Comparison of ENCODE assay signal across 8 mouse cellular contexts in the genomic region with DNA sequence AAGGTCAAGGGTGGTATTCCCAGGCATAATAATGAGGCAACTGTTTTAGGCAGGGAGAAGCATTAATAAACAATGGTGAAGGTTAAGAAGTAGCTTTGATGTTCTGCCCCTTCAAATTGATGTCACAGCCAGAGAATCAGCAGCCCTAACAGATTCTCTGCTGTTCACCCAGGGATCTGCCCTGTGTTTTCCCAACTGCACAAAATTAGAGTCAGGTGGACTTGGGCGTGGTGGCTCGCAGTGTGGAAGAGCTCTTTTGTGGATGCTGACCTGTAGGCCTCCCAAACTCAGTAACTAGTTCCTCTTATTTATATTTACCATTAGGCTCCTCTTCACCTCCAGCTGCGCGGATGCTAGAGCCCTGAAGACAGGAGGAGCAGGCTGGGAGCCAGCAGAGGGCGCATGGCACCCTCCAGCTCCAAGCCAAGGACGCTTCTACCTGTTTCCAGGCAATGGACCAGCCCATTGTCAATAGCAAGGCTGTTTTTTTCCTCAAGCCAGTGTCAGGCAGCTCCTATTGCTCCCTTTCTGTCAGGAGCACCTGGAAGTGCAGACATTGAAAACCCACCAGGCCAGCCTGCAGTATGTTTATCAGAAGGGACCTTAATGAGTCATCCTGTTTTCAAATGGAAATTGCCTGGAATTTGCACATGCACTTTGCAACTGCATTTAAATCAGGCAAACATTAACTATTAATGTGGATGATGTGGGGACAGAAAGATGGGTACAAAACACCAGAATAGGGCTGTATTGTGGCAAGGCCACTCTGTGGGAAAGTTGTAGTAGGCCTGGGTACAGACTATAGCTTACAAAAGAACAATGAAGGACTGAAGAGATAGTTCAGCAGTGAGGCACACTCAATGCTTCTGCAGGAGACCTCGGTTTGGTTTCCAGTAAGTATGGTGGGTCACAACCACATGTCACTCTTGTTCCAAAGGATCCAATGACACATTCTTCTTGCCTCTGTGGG.
DNase-seq lines count a peak whose midpoint lies in the region.

No protein-coding gene starts in this region.

- 24% methylated on average over 7 of the region's 7 CpGs for WGBS in large intestine, adult 2 months

- peak; percentile 24 to 71 for DNase-seq in adrenal gland, adult (ENCODE audit: inconsistent age in 2 of 2, low spot score in 1 of 2)
- no peak for DNase-seq in adrenal gland, postnatal 4 days (ENCODE audit: low spot score in 2 of 2)
- DNase-seq in Muller cell, postnatal 12 days (ENCODE audit: inconsistent ontology term) = peak; percentile 51
- peak; percentile 18 to 19 for DNase-seq in cerebellum, postnatal 36 days
- DNase-seq in heart, postnatal 4 days = peak; percentile 50
- peak; percentile 10 for DNase-seq in large intestine, adult 2 months (ENCODE audit: low read depth, low spot score)
- peak; percentile 48 for DNase-seq in lung, postnatal 14 days
- peak; percentile 23 for DNase-seq in retina, postnatal 7 days (ENCODE audit: low read depth, low spot score)

Comparison
In these comparisons a context has a peak if more than half of its experiments do, and no peak if none do; other contexts are left out.
1. DNase-seq: peak in adrenal gland, adult (2 of 2), Muller cell, postnatal 12 days (single experiment), cerebellum, postnatal 36 days (2 of 2), heart, postnatal 4 days (single experiment), large intestine, adult 2 months (single experiment), lung, postnatal 14 days (single experiment) and retina, postnatal 7 days (single experiment); none in adrenal gland, postnatal 4 days (0 of 2).